Mouse (Mus musculus): ENCODE measurements around the gene Pcsk7.

The Pcsk7 gene

GRCm38 (mm10) chr9:45976884-45977283 lies 70.6 kb downstream of the Pcsk7 start:
- no peak for DNase-seq

All from cerebellum, adult 11-12 months (tissue).